Mouse (Mus musculus): ENCODE results near the gene Gm10974. TPM values are rescaled to one million over a fixed set of nuclear protein-coding genes. Genes with fewer than 3 reads are reported as not detected.

Gene Gm10974
- total and polyA plus RNA-seq, 3 experiments = not detected

- no peak for DNase-seq (ENCODE audit: low read depth, low spot score)
- no peak overlapping the region for H3K4me3 ChIP-seq (ENCODE audit: control insufficient read depth in 1 of 2, insufficient read depth in 1 of 2, low read depth in 2 of 2, low read length in 2 of 2)
- H3K36me3 ChIP-seq (ENCODE audit: control insufficient read depth in 1 of 2, insufficient read depth in 2 of 2, low read length in 2 of 2) = no peaks in the 10 kb centered on the region
- no peaks in the 10 kb centered on the region for H3K9me3 ChIP-seq (replicated peaks; ENCODE audit: insufficient read depth, low read length)
- no peak overlapping the region for H3K27ac ChIP-seq (ENCODE audit: control insufficient read depth, low read depth, low read length)
- no peak for TF ChIP-seq MXI1 (IDR thresholded peaks at IDR 0.05; ENCODE audit: low read depth, low read length)
- no peak for TF ChIP-seq MYC (IDR thresholded peaks at IDR 0.05; ENCODE audit: low read depth, low read length)
- no peak for TF ChIP-seq RCOR1 (IDR thresholded peaks at IDR 0.05; ENCODE audit: low read depth, low read length)
- no peak for TF ChIP-seq MEF2A (IDR thresholded peaks at IDR 0.05; ENCODE audit: extremely low read depth, insufficient replicate concordance, low read depth, low read length, poor library complexity, severe bottlenecking)
- TF ChIP-seq KAT2A (conservative IDR thresholded peaks at IDR 0.05; ENCODE audit: low read depth, low read length) = no peak
- TF ChIP-seq GATA1 (IDR thresholded peaks at IDR 0.05; ENCODE audit: low read depth, low read length) = no peak
- no peak for TF ChIP-seq HCFC1 (IDR thresholded peaks at IDR 0.05; ENCODE audit: low read depth, low read length)
- TF ChIP-seq ZNF384 (IDR thresholded peaks at IDR 0.05; ENCODE audit: low read depth, low read length) = no peak
- TF ChIP-seq CHD2 (IDR thresholded peaks at IDR 0.05; ENCODE audit: low read length) = no peak
- no peak for TF ChIP-seq GABPA (IDR thresholded peaks at IDR 0.05; ENCODE audit: low read depth, low read length)
- no peak for TF ChIP-seq ZKSCAN1 (IDR thresholded peaks at IDR 0.05; ENCODE audit: low read depth, low read length)
- TF ChIP-seq RAD21 (IDR thresholded peaks at IDR 0.05; ENCODE audit: low read depth, low read length) = no peak
- H3K79me2 ChIP-seq (ENCODE audit: control insufficient read depth, insufficient read depth, low read length, poor library complexity) = no peaks in the 10 kb centered on the region
- no peak overlapping the region for H3K9ac ChIP-seq (ENCODE audit: control insufficient read depth, low read depth, low read length, poor library complexity, severe bottlenecking)
- H3K27me3 ChIP-seq (ENCODE audit: control insufficient read depth in 1 of 2, insufficient read depth in 2 of 2, low read length in 2 of 2) = peaks cover 0 to 2% of the 10 kb centered on the region in 2 experiments; a peak in 3 of 4 replicates
- no peaks in the 10 kb centered on the region for H3K4me1 ChIP-seq (ENCODE audit: control insufficient read depth in 1 of 2, insufficient read depth in 2 of 2, low read length in 2 of 2)
These were observed 51.1 kb downstream of the Gm10974 start for GRCm38 (mm10) chr7:66416829-66417228.

GRCm38 (mm10) chr7:66418981-66419380, 53.3 kb downstream of the Gm10974 start:
- H3K27ac ChIP-seq (ENCODE audit: control insufficient read depth, low read depth, low read length) = no peak overlapping the region
- no peaks in the 10 kb centered on the region for H3K4me1 ChIP-seq (ENCODE audit: control insufficient read depth in 1 of 2, insufficient read depth in 2 of 2, low read length in 2 of 2)
- DNase-seq (ENCODE audit: low read depth, low spot score) = no peak
- TF ChIP-seq EP300 (IDR thresholded peaks at IDR 0.05; ENCODE audit: low read depth in 1 of 2, low read length in 2 of 2) (no peak), BHLHE40 (IDR thresholded peaks at IDR 0.05; ENCODE audit: borderline replicate concordance, low read depth, low read length) (no peak), POLR2AphosphoS5 (IDR thresholded peaks at IDR 0.05; ENCODE audit: borderline replicate concordance, low read depth, low read length) (no peak), JUND (IDR thresholded peaks at IDR 0.05; ENCODE audit: low read depth, low read length) (no peak), RCOR1 (IDR thresholded peaks at IDR 0.05; ENCODE audit: low read depth, low read length) (no peak), NELFE (IDR thresholded peaks at IDR 0.05; ENCODE audit: low read depth, low read length) (no peak), TAL1 (IDR thresholded peaks at IDR 0.05; ENCODE audit: low read length) (no peak), POLR2A (IDR thresholded peaks at IDR 0.05; ENCODE audit: control insufficient read depth in 1 of 2, insufficient read depth in 1 of 2, low read depth in 1 of 2, low read length in 2 of 2, poor library complexity in 1 of 2) (no peak), ZNF384 (IDR thresholded peaks at IDR 0.05; ENCODE audit: low read depth, low read length) (no peak), USF2 (IDR thresholded peaks at IDR 0.05; ENCODE audit: borderline replicate concordance in 1 of 2, insufficient read depth in 1 of 2, low read depth in 1 of 2, low read length in 2 of 2) (no peak)
- H3K4me3 ChIP-seq (ENCODE audit: control insufficient read depth in 1 of 2, insufficient read depth in 1 of 2, low read depth in 2 of 2, low read length in 2 of 2) = no peak overlapping the region
- no peak overlapping the region for H3K9ac ChIP-seq (ENCODE audit: control insufficient read depth, low read depth, low read length, poor library complexity, severe bottlenecking)
- H3K9me3 ChIP-seq (replicated peaks; ENCODE audit: insufficient read depth, low read length) = no peaks in the 10 kb centered on the region
- H3K36me3 ChIP-seq (ENCODE audit: control insufficient read depth in 1 of 2, insufficient read depth in 2 of 2, low read length in 2 of 2) = no peaks in the 10 kb centered on the region
- peaks cover 0 to 2% of the 10 kb centered on the region in 2 experiments; a peak in 3 of 4 replicates for H3K27me3 ChIP-seq (ENCODE audit: control insufficient read depth in 1 of 2, insufficient read depth in 2 of 2, low read length in 2 of 2)
- no peaks in the 10 kb centered on the region for H3K79me2 ChIP-seq (ENCODE audit: control insufficient read depth, insufficient read depth, low read length, poor library complexity)

Measured in MEL (cell line).